Comparison of ENCODE assay signal across 10 mouse cellular contexts in genomic region chr11:32604663-32605062, GRCm38 (mm10). TPM values are rescaled to one million over a fixed set of nuclear protein-coding genes. Genes with fewer than 3 reads are reported as not detected.
A peak's percentile ranks its signal among the peaks of the same experiment; 100 is the strongest.
DNase-seq lines count a peak whose midpoint lies in the region; ATAC-seq and TF ChIP-seq lines count a peak whose summit lies in the region.
"Had no signal": no experiment of that assay in that cellular context is flagged by ENCODE, and none has a peak within 500 bp of the region (broad histone marks: within the 10 kb centered on the region; RNA-seq: fewer than 3 reads in every experiment).

No protein-coding gene starts in this region.

- peak overlapping the region; percentile 80 for H3K27ac ChIP-seq in heart, embryonic 10.5 days
- H3K27ac ChIP-seq in lung, embryonic 14.5 days (ENCODE audit: low read depth), result peak overlapping the region; percentile 78
- peak overlapping the region; percentile 72 for H3K27ac ChIP-seq in embryonic facial prominence, embryonic 15.5 days (replicated peaks)
- peak overlapping the region; percentile 75 for H3K27ac ChIP-seq in limb, embryonic 14.5 days (replicated peaks; ENCODE audit: low read depth, low read length)
- H3K27ac ChIP-seq: midbrain, embryonic 12.5 days had no signal

- H3K9me3 ChIP-seq in heart, embryonic 10.5 days, result no peaks in the 10 kb centered on the region
- no peaks in the 10 kb centered on the region for H3K9me3 ChIP-seq in lung, embryonic 14.5 days (ENCODE audit: low read depth, low read length)
- no peaks in the 10 kb centered on the region for H3K9me3 ChIP-seq in embryonic facial prominence, embryonic 15.5 days (replicated peaks)
- H3K9me3 ChIP-seq in limb, embryonic 14.5 days (ENCODE audit: control insufficient read depth, low read length), result no peaks in the 10 kb centered on the region
- H3K9me3 ChIP-seq: midbrain, embryonic 12.5 days had no signal

- 0 out of 2 replicates have a peak, but pooled peaks cover 3% of the 10 kb centered on the region for H3K36me3 ChIP-seq in heart, embryonic 10.5 days
- H3K36me3 ChIP-seq in lung, embryonic 14.5 days (ENCODE audit: insufficient read depth), result no peaks in the 10 kb centered on the region
- H3K36me3 ChIP-seq in embryonic facial prominence, embryonic 15.5 days, result no peaks in the 10 kb centered on the region
- no peaks in the 10 kb centered on the region for H3K36me3 ChIP-seq in limb, embryonic 14.5 days (ENCODE audit: control insufficient read depth, insufficient read depth, low read length)
- H3K36me3 ChIP-seq: midbrain, embryonic 12.5 days had no signal

- no peak overlapping the region for H3K4me3 ChIP-seq in heart, embryonic 10.5 days
- no peak overlapping the region for H3K4me3 ChIP-seq in lung, embryonic 14.5 days (ENCODE audit: low read depth, low read length)
- no peak overlapping the region for H3K4me3 ChIP-seq in embryonic facial prominence, embryonic 15.5 days (replicated peaks)
- no peak overlapping the region for H3K4me3 ChIP-seq in limb, embryonic 14.5 days (replicated peaks; ENCODE audit: low read length)
- H3K4me3 ChIP-seq: midbrain, embryonic 12.5 days had no signal

- H3K4me2 ChIP-seq in lung, embryonic 14.5 days, result no peak overlapping the region
- no peak overlapping the region for H3K4me2 ChIP-seq in embryonic facial prominence, embryonic 15.5 days (replicated peaks)
- H3K4me2 ChIP-seq in limb, embryonic 14.5 days (replicated peaks; ENCODE audit: low read depth, low read length, severe bottlenecking), result no peak overlapping the region; the same call in 1 of the 2 replicates
- H3K4me2 ChIP-seq: liver, embryonic 11.5 days; midbrain, embryonic 12.5 days had no signal

- H3K9ac ChIP-seq in lung, embryonic 14.5 days, result peak overlapping the region; percentile 2; the same call in 1 of the 2 replicates
- H3K9ac ChIP-seq in embryonic facial prominence, embryonic 15.5 days, result no peak overlapping the region
- H3K9ac ChIP-seq in limb, embryonic 14.5 days (ENCODE audit: low read depth, low read length, severe bottlenecking), result no peak overlapping the region
- H3K9ac ChIP-seq: midbrain, embryonic 12.5 days had no signal

- TF ChIP-seq CTCF in lung, embryonic 14.5 days (IDR thresholded peaks at IDR 0.05; ENCODE audit: low read depth), result no peak

- H3K4me1 ChIP-seq in heart, embryonic 10.5 days, result peaks cover 26% of the 10 kb centered on the region
- H3K4me1 ChIP-seq in lung, embryonic 14.5 days (ENCODE audit: insufficient read depth), result peaks cover 14% of the 10 kb centered on the region
- peaks cover 27% of the 10 kb centered on the region for H3K4me1 ChIP-seq in embryonic facial prominence, embryonic 15.5 days
- peaks cover 18% of the 10 kb centered on the region for H3K4me1 ChIP-seq in limb, embryonic 14.5 days (ENCODE audit: control insufficient read depth, insufficient read depth, low read length)

- no peak for DNase-seq in heart, embryonic 10.5 days (ENCODE audit: low spot score)
- DNase-seq in heart, postnatal 4 days, result no peak
- DNase-seq in lung, embryonic 14.5 days, result no peak
- no peak for DNase-seq in lung, postnatal 4 days
- DNase-seq in limb, embryonic 14.5 days (ENCODE audit: low spot score), result no peak
- DNase-seq in MN1 (ENCODE audit: low spot score), result no peak
- DNase-seq in left cerebral cortex, adult 18-20 months (ENCODE audit: low spot score in 2 of 2), result no peak

- ATAC-seq in lung, embryonic 14.5 days (ENCODE audit: insufficient read depth), result peak; percentile 36; the same call in 1 of the 2 replicates
- ATAC-seq in embryonic facial prominence, embryonic 15.5 days (ENCODE audit: insufficient number of reproducible peaks, low FRiP score, low TSS enrichment, low read depth), result no peak
- ATAC-seq in limb, embryonic 14.5 days (ENCODE audit: low FRiP score, low read depth), result peak; percentile 54

- WGBS in heart, embryonic 10.5 days, result 41% methylated on average over 4 of the region's 4 CpGs
- WGBS in lung, embryonic 14.5 days, result 24% methylated on average over 4 of the region's 4 CpGs
- 10% methylated on average over 4 of the region's 4 CpGs for WGBS in embryonic facial prominence, embryonic 15.5 days
- WGBS in limb, embryonic 14.5 days, result 21% methylated on average over 4 of the region's 4 CpGs

- no peaks in the 10 kb centered on the region for H3K27me3 ChIP-seq in heart, embryonic 10.5 days (ENCODE audit: insufficient read depth, poor library complexity, severe bottlenecking)
- H3K27me3 ChIP-seq in lung, embryonic 14.5 days (ENCODE audit: insufficient read depth, low read length), result no peaks in the 10 kb centered on the region
- H3K27me3 ChIP-seq in embryonic facial prominence, embryonic 15.5 days, result no peaks in the 10 kb centered on the region
- H3K27me3 ChIP-seq in limb, embryonic 14.5 days (ENCODE audit: control insufficient read depth, insufficient read depth, low read length), result no peaks in the 10 kb centered on the region
- H3K27me3 ChIP-seq: midbrain, embryonic 12.5 days had no signal

- no peak for TF ChIP-seq POLR2A in limb, embryonic 14.5 days (IDR thresholded peaks at IDR 0.05; ENCODE audit: borderline replicate concordance, extremely low read depth, insufficient read depth, insufficient read length)

RNA-seq across cellular contexts. Expression of gene Fbxw11, which starts 37.9 kb away (rescaled TPM):
- polyA plus RNA-seq in heart, embryonic 10.5 days (2016; fragmentation: Nextera tagmentation; extraction: Ambion mirVana), result 61.1 and 73.9 TPM in 2 replicates
- 10 to 100 TPM; 77.1 to 77.3 TPM for total RNA-seq in heart, postnatal 4 days (2021)
- 82.6 and 89.5 TPM in 2 replicates for polyA plus RNA-seq in lung, embryonic 14.5 days (2014; fragmentation: Nextera tagmentation; extraction: Ambion mirVana)
- 65.1 and 65.7 TPM in 2 replicates for polyA plus RNA-seq in embryonic facial prominence, embryonic 15.5 days (2015; fragmentation: Nextera tagmentation; extraction: Ambion mirVana)
- polyA plus RNA-seq in limb, embryonic 14.5 days (2012; rRNA removed), result 56.1 and 75.6 TPM in 2 replicates
- 63.2 and 68.6 TPM in 2 replicates for polyA plus RNA-seq in limb, embryonic 14.5 days (2014; fragmentation: Nextera tagmentation; extraction: Ambion mirVana)
- 100 to 1,000 TPM; 116 to 119 TPM for total RNA-seq in left cerebral cortex, adult 18-20 months (2021)
